Mouse (Mus musculus) heart, postnatal 36 days (tissue): Measurements from ENCODE around the gene Prss35. TPM values are rescaled to one million over a fixed set of nuclear protein-coding genes. Genes with fewer than 3 reads are reported as not detected.

Source experiments
- DNase-seq, 2 experiments: peaks; one replicate each; pipeline ENCODE4 v3.0.0; 2021 to 2022
- intact Hi-C: fragments of 180-260 bp; cut with DNase I; formaldehyde crosslinking; loops from one replicate; pipeline ENCODE4 v1.15.1; 2025
- total RNA-seq, 2 experiments: library from RNA; stranded (reverse); gene quantifications; 2 replicates each; pipeline ENCODE4 v1.2.3; 2021

The Prss35 gene
- total RNA-seq, 2 experiments from 2014 or later: 0.27 to 0.42 TPM

DNA sequence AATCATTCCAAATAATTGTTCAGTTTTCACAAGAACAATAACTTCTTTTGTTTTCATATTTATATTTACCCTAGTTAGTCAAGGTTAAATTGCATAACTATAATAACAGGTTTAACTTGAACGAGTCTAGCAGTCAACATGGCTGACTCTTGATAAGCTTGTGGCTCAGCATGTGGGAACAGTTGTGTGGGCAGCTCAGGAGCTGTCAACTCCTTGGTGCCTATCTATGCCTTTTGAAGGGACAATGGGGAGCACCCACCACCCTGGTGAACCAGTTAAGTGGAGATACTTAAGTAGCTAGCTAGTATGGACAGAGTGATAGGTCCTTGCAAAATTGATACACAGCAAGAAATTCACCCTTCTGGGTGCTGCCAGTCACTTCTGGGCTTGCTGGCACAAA lies 14.4 kb upstream of the Prss35 start:
- no peak for DNase-seq
- intact Hi-C loops: no loop called here

GRCm38 (mm10) chr9:86729811-86730210 lies 13.6 kb upstream of the Prss35 start:
- intact Hi-C loops: no loop called here
- DNase-seq: no peak

GRCm38 (mm10) chr9:86734357-86734756 lies 9.1 kb upstream of the Prss35 start:
- intact Hi-C loops: no loop called here
- no peak for DNase-seq

DNA sequence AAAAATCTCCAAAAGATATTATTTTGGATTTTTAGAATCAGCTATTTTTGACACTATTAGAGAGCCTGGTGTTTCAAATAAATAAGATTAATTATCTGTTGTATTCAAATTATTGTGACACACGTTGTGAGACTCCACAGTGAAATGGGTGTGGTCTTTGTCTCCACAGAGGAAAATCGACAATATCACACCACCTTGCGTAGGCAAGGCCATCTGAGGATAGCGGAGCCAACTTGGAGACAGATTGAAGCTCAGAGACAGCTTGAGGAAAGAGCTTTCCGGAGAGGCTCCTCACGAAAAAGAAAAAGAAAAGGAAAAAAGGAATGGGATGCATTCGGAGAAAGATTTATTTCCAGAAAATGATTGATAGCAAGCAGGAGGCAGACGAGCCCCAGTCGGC lies 8.7 kb upstream of the Prss35 start:
- intact Hi-C loops: no loop called here
- no peak for DNase-seq

DNA sequence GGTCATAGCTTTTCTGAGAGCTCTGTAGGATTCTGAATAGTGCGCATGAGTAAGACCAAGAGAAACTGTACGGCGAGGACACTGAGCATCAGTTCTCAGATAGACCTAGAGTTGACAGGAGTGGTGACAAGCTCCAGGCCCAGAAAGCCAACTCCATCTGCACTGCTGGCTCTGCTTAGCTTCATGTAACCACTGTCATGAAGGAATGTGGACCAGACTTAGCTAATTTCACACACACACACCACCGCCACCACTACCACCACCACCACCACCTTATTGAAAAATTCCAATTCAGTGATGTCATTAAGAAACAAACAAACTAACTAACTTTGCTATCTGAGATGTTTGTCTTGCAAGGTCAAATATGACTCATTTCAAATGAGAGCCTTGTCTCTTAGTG lies 6.5 kb upstream of the Prss35 start:
- intact Hi-C loops: no loop called here

GRCm38 (mm10) chr9:86738067-86738466 lies 5.4 kb upstream of the Prss35 start:
- intact Hi-C loops: no loop called here
- DNase-seq: no peak

More for the DNA sequence above, 6.5 kb upstream of the Prss35 start:
- no peak for DNase-seq

- intact Hi-C loops: no loop called here
- DNase-seq: no peak
Observed at GRCm38 (mm10) chr9:86738801-86739200, 4.6 kb upstream of the Prss35 start.

DNA sequence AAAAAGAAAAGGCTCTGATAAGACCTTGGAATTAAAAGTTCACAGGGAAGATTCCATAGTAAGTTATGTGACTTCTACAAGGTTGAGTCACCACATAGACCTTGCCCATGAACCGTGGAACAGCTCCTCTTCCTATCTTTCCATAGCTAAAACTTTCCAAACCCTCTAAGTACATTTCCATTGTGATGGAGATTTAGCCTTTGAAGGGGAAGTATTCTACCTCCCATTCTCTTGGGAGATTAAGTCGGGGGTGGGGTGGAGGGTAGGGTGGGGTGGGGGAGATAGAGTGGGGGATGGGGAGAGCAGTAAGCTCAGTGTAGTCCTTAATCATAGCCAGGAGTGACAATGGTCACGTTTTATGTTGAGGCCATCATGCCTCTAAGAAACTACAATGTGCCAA lies 3.5 kb upstream of the Prss35 start:
- intact Hi-C loops: loop anchor here (5.0 kb wide), 1 partner anchor 98 kb away; no protein-coding TSS in a partner anchor
- DNase-seq: no peak

GRCm38 (mm10) chr9:86744041-86744440 lies 592 bp downstream of the Prss35 start:
- no peak for DNase-seq
- intact Hi-C loops: loop anchor here (5.0 kb wide), 1 partner anchor 102 kb away; no protein-coding TSS in a partner anchor

- DNase-seq: peak; percentile 42 to 43
Observed at GRCm38 (mm10) chr9:86745926-86746581, 2.6 kb downstream of the Prss35 start.

DNA sequence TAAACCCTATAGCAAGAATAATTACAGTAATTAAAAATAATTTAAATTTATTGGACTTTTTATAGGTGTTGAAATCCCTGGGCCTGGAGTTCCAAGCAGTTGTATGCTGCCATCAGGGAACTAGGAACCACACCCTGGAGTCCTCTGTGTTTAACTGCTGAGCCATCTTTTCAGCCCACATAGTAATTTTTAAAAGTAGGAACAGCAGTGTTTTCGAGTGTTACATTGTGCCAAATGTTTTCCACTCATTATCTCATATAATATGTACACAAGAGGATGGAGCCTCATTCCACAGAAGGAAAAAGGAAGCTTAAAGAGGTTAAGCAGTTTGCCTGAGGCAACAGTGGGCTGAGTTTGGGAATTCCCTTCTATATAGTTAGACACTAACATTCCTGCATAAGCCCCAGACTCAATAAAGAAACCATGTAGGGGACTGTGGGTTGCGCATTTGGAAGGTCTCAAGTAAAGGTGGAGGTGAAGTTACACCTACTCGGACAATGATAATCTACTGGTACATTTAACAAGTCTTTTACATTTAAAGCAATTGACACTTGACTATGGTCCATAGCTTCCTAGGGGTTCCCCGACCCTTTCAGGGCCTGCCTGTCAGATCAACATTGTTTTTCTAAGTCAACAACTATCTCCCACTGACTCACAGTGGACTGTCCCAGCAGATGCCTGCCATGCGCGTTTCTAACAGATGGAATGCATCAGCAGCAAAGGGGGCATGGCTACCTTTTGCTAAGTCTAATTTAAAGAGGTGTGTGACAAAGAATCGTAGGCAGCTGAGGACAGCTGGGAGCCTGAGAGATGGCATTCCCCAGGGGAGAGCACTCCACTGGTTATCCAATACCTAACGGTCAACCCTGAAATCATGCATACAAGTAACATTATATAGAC lies 19.3 kb downstream of the Prss35 start:
- intact Hi-C loops: no loop called here
- DNase-seq: no peak

More at GRCm38 (mm10) chr9:86745926-86746581, 2.6 kb downstream of the Prss35 start:
- intact Hi-C loops: loop anchor here (1.0 kb wide), 1 partner anchor 153 kb away; no protein-coding TSS in a partner anchor

GRCm38 (mm10) chr9:86764002-86764401 lies 20.6 kb downstream of the Prss35 start:
- intact Hi-C loops: no loop called here
- DNase-seq: no peak

GRCm38 (mm10) chr9:86766991-86767390 lies 23.5 kb downstream of the Prss35 start:
- intact Hi-C loops: no loop called here
- no peak for DNase-seq

DNA sequence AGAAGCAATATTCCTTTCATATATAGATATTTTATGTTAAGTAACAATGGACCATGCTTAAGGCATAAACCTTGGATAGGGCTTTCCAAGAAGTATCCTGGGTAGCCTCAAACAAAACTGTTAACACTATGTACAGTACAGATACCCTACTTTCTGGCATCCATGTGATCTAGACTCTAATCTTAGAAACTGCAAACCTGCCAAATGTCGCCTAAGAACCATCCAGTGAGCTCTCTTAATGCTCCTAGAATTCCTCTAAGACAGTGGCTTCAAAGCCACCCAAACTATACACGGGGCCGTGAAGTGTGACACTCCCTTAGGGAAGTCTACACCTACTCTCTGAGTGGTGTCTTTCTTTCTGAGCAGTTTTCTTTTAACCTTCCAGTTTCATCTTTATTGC lies 29.4 kb downstream of the Prss35 start:
- no peak for DNase-seq
- intact Hi-C loops: no loop called here

DNA sequence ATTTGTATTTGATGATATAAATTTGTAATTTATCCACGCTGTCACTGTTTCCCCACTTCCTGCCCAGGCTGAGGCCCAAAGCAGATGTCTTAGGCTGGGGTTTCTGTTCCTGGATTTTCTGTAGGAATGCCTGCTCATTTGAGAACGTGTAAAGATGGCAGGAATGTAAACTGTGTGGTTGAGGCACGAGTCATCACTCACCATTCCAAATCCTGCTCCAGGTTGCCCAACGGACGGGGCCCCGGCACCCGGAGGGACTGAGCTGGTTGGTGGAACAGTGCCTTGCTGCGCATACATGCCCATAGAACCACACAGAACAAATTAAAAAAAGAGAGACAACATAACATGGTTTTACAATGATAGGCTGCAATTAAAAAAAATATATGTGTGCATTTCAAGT lies 30.5 kb downstream of the Prss35 start:
- no peak for DNase-seq
- intact Hi-C loops: no loop called here

DNA sequence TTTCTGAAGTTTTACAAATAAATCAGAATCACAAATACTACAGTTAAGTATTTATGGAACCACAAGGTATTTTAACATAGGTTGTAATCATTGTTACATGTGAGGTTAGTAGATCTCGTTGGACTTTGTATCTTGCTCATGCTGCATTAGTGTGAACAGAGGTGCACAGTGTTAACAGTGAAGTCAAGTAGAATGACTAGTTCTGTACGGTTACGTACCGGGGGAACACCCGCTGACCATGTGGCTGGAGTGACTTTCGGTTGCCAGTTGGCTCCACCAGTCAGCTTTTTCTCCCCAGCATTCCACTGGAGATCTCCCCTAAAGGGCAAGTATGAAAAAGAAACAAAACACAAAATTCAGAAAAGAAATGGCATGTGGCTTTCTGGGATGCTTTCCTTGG lies 31.9 kb downstream of the Prss35 start:
- intact Hi-C loops: no loop called here
- no peak for DNase-seq

DNA sequence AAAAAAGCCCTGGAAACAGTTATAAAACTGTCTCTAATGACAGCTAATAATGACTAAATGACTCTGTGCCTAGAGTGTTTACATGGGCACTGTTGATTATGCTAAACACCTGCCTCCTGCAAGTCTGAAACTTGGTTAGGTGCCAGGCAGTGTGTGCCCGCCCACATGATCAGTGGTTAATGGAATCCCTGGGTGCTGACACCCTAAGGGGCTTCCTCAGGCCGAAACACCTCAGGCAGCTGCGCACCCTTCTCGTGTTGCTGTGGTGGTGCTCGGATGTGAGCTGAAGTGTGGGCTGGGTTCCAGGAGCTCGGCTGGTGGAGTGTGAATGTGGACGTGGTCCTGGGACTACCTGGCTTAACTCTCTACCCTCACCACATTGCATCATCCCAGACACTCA lies 33.9 kb downstream of the Prss35 start:
- DNase-seq: no peak
- intact Hi-C loops: no loop called here

DNA sequence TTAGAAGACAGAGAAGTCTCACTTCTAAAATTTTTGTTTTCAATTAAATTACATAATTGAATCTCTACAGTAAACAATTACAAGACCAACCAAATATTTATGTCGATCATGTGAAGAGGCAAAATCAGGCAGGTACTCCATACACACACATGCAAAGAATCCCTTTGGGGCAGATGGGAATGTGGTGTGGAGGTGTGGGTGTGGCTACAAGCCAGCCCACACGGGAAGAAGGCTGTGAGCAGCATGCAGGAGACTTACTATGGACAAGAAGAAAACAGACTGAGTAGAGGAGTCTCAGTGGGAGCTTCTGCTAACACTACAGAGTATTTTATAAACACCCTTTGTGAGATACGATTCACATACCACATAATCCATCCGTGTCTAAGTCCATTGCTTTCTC lies 34.8 kb downstream of the Prss35 start:
- intact Hi-C loops: no loop called here
- no peak for DNase-seq

GRCm38 (mm10) chr9:86781426-86781825 lies 38.0 kb downstream of the Prss35 start:
- intact Hi-C loops: no loop called here
- DNase-seq: no peak

GRCm38 (mm10) chr9:86782836-86783235 lies 39.4 kb downstream of the Prss35 start:
- DNase-seq: no peak
- intact Hi-C loops: no loop called here

DNA sequence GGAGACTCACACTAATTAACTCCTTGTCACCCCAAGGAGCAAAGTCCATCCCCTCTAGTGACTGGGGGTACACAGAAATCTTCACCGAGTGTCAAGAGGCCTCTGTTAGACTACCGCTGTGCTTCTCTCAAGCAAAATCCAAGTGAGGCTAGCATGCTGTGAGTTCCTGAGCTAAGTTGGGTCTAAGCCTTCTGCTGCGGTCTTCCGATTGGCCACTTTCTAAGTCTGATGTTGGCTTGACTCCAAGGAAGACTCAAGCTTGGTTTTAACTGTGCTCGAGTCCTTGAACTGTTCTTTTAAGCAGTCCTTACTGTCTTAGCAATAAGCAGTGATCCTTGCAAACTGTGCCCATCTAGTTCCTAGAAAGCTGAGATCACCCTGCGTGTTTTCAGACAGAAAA lies 45.7 kb downstream of the Prss35 start:
- intact Hi-C loops: no loop called here
- DNase-seq: no peak

- intact Hi-C loops: no loop called here
Observed at GRCm38 (mm10) chr9:86791927-86792326, 48.5 kb downstream of the Prss35 start.

More at GRCm38 (mm10) chr9:86791927-86792326, 48.5 kb downstream of the Prss35 start:
- no peak for DNase-seq
